Mouse (Mus musculus): ENCODE measurements around the gene Trim38.

Gene Trim38

DNA sequence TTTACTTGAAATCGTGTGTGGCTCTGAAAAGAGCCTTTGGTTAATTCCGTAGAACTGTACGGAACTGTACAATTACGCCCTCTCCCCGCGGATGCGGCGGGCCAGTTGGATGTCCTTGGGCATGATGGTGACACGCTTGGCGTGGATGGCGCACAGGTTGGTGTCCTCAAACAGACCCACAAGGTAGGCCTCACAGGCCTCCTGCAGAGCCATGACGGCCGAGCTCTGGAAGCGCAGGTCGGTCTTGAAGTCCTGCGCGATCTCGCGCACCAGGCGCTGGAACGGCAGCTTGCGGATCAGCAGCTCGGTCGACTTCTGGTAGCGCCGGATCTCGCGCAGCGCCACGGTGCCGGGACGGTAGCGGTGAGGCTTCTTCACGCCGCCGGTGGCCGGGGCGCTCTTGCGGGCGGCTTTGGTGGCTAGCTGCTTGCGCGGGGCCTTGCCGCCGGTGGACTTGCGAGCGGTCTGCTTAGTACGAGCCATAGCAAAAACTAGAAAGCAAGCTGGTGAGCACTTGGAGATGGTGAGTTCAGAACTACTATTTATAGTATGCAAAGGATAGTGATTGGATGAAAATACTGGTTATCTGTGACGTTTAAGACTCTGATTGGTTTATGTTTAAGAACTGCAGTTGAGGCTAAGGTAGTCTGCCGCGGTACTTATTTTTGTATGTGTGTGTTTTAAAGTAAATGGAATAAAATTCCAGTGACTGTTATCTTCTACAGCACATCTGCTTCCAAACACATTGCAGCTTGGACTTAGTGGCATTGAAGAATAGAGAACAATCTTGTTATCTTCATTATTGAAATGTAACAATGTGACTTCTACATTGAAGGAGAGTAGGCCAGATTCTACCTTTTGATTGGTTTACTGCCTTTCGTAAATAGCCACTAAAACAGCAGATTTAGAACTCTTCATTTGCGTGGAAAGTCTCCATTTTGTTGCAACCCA is 7.6 kb upstream of the Trim38 start, which contains the start of gene Hist1h3a:
Gene Hist1h3a (minus strand): TSS at position 516 of the 951 bp plus-strand sequence.
- peak; percentile 81 to 86 for DNase-seq (ENCODE audit: low spot score in 2 of 2)

DNA sequence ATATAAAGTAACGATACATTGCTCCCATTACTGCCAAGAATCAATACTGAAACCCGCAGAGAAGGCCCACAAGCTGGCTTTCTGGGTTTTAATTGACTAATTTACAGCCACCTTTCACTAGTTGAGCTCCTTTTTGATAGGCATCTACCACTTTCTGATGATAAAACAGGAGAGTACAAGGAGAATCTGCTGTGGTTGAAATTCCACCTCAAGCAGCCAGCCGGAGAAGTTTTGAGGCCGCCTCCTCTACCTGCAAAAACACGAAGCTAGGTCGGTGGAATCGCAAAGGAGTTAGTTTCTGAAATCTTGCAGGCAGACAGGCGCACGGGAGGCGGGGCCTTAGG is 6.5 kb upstream of the Trim38 start:
- DNase-seq (ENCODE audit: low spot score in 2 of 2) = no peak

DNA sequence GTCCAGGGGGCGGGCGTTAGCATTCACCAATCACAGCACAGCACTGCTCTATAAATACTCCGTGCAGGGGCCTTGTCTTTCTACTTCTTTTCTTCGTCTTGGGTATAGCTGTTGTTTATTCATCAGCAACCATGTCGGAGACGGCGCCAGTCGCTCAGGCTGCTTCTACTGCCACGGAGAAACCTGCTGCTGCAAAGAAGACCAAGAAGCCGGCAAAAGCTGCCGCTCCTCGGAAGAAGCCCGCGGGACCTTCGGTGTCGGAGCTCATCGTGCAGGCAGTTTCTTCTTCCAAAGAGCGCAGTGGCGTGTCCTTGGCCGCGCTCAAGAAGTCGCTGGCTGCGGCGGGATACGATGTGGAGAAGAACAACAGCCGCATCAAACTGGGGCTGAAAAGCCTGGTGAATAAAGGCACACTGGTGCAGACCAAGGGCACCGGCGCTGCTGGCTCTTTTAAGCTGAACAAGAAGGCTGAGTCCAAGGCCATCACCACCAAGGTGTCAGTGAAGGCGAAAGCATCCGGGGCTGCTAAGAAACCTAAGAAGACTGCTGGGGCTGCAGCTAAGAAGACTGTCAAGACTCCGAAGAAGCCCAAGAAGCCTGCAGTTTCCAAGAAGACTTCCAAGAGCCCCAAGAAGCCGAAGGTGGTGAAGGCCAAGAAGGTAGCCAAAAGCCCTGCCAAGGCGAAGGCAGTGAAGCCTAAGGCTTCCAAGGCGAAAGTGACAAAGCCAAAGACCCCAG is 6.0 kb upstream of the Trim38 start, which contains the start of gene Hist1h1a:
Gene Hist1h1a (plus strand): TSS at position 81 of the 738 bp plus-strand sequence.
- DNase-seq (ENCODE audit: low spot score in 2 of 2) = peak; percentile 90 to 92

GRCm38 (mm10) chr13:23764324-23765171 is 5.2 kb upstream of the Trim38 start:
- peak in 1 of 2 experiments; percentile 52 for DNase-seq (ENCODE audit: low spot score in 2 of 2)

GRCm38 (mm10) chr13:23765172-23765513 is 4.6 kb upstream of the Trim38 start:
- no peak for DNase-seq (ENCODE audit: low spot score in 2 of 2)

DNA sequence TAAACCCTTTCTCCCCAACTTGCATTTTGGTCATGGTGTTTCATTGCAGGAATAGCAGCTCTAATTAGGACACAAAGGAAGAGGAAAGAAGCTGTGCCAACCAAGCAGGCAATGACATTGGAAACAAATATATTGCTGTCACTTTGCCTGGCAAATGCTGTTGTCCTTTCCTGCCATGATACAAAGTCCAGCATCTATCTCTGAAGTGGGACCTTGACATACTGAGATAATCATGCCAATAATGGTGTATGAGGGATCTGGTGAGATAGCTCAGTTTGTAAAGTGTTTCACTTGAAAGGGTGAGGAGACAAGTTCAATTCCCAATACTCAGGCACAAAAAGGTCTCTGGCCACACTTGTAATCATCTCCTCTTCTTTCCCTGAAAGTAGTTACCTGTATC is 2.9 kb upstream of the Trim38 start:
- DNase-seq (ENCODE audit: low spot score in 2 of 2) = no peak

DNA sequence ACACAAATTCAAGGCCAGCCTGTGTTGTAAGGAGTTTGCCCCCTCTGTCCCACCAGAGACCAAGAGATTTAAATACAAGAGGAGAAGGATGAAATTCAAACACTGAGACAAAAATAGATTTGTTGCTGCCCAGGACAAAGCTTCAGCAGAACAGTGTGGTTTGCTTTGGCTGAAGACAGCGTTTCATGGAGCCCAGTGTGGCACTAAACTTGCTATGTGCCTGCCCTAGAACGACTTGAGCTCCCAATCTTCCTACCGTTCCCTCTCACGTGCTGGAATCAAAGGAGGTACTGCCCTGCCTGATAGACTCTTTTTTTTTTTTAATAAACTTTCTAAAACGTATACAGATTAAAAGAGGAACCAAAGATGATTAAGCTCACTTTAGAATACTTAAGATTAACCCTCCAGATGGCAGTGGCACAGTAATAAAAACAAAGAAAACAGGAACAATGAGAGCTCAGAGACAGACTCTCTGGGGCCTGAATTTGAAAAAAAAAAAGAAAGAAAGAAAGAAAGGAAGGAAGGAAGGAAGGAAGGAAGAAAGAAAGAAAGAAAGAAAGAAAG is 797 bp upstream of the Trim38 start:
- DNase-seq (ENCODE audit: low spot score in 2 of 2) = no peak

GRCm38 (mm10) chr13:23772561-23773313 is 3.0 kb downstream of the Trim38 start:
- DNase-seq (ENCODE audit: low spot score in 2 of 2) = peak in 1 of 2 experiments; percentile 66

GRCm38 (mm10) chr13:23778339-23778738 is 8.6 kb downstream of the Trim38 start:
- no peak for DNase-seq (ENCODE audit: low spot score in 2 of 2)

GRCm38 (mm10) chr13:23779025-23779424 is 9.3 kb downstream of the Trim38 start:
- DNase-seq (ENCODE audit: low spot score in 2 of 2) = no peak

DNA sequence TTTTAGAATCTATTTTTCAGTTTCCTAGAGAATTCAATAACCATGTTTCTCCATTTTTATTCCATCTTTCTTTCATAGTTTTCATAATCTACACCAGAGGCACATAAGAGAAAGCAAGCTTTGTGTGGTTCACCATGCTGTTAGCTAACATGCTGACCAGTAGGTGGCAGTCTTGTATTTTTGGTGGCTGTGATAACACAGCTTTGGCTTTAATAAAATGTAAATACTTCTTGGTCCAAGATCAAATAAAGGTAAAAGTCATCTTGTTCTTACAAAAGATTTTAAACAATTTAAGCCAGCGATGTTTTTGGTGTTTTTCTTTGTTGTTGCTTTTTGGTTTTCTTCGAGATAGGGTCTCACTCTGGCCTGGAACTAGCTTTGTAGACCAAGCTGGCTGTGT is 22.8 kb downstream of the Trim38 start:
- peak in 1 of 2 experiments; percentile 66 for DNase-seq (ENCODE audit: low spot score in 2 of 2)

- DNase-seq (ENCODE audit: low spot score in 2 of 2) = no peak
Observed at GRCm38 (mm10) chr13:23799405-23799804, 29.7 kb downstream of the Trim38 start.

GRCm38 (mm10) chr13:23804532-23804931 is 34.8 kb downstream of the Trim38 start:
- DNase-seq (ENCODE audit: low spot score in 2 of 2) = no peak

DNA sequence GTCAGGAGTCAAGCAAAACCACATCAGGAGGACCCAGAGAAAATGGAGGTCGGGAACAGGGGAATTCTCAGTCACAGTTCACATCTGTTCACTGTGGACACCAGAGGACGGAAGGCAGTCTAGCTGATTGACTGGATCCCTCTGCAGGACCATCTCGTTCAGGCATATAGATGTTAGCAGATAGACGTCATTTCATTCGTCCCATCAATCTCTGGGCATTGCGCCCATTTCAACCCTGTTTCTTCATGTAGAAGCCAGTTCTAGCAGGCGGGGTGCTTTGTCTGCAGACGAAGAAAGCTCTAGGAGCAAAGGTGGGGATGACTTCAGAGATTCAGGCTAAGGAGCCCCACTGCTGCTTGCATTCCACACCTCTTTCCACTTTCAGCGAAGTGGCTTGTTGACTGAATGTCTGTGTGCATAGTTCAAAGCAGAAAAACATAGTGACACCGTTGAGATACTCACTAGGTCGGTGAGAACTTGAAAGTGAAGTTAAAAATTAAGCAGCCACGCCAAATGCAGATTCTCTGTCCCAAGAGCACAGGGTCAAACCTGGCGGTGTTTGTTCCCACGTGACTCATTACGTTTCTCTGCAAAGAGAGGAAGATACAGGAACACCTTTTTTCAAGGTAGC is 36.8 kb downstream of the Trim38 start, which contains the start of gene Slc17a2:
Gene Slc17a2 (plus strand): TSS at position 572 of the 631 bp plus-strand sequence.
- DNase-seq (ENCODE audit: low spot score in 2 of 2) = no peak

DNA sequence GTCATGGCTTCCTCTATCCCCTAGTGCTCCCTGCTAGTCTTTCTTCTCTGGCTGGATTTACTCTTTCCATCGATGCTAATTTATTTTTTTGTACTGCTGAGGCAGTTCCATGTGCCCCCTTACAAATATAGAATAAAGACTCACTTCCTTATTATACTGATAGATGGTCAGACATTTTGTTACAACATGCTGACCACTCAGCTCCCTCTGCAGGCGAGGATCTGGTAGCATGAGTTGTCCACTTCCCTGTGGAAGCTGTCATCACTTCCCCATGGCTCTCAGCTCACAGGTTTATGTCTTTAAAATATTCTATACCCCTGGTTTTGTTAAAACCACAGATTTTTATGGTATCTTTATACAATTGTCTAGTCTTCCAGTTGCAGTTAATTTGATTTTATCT is 46.4 kb downstream of the Trim38 start:
- no peak for DNase-seq (ENCODE audit: low spot score in 2 of 2)

DNA sequence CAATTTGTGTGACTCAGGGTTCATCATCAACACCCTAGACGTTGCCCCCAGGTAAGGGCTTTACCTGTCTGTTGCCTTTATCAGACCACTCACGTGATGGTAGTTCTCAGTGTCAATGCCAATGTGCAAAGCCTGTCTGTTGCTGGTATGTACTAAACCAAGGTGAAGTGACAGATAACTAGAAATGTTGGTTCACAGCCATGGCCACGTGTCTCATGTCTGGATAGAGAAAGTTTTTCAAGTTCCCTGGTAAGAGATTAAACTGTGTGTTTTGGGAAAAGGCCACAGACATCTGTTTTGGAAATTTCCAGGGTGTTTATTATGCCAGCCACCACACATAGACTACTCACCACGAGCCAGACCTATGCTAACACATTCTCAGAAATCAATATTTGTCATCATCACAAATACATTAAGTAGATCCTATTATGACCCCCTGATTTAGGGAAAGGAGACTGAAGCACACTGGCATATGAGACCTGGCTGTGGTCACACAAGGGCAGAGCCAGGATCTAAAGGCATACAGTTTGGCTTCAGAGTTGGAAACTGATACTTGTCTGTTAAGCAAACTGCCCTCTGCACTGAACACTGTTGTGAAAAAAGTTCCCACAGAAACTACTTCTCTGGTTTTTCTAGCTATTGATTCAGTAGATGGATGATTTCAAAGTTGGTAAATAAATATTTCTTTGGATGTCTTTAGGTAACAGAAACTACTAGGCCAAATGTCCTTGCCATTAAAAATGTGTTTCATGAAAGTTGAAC is 50.6 kb downstream of the Trim38 start:
- no peak for DNase-seq (ENCODE audit: low spot score in 2 of 2)

GRCm38 (mm10) chr13:23822213-23822612 is 52.5 kb downstream of the Trim38 start:
- DNase-seq (ENCODE audit: low spot score in 2 of 2) = no peak

- no peak for DNase-seq (ENCODE audit: low spot score in 2 of 2)
Observed at GRCm38 (mm10) chr13:23826606-23827005, 56.9 kb downstream of the Trim38 start.

- DNase-seq (ENCODE audit: low spot score in 2 of 2) = peak in 1 of 2 experiments; percentile 22
Observed at GRCm38 (mm10) chr13:23833053-23833452, 63.3 kb downstream of the Trim38 start.

Measured in spleen, postnatal 10 days (tissue).